Mouse (Mus musculus) midbrain, postnatal 0 days (tissue): Measurements from ENCODE around the gene Pbx1. TPM values are rescaled to one million over a fixed set of nuclear protein-coding genes. Genes with fewer than 3 reads are reported as not detected.

Experiments
- ATAC-seq: fragments of 200-750 bp; cut with Nextera tagmentation; 2 replicates; pipeline ENCODE4 v1.8.0; 2017; ENCODE audit warnings: moderate number of reproducible peaks, mild to moderate bottlenecking, moderate TSS enrichment, moderate library complexity; ENCODE audit not compliant: low FRiP score
- DNase-seq: peaks from one replicate; pipeline ENCODE4 v3.0.0-alpha.2; 2015; ENCODE audit warnings: low spot score
- H3K27ac ChIP-seq: fragments of 300-500 bp; sonication (generic); 2 replicates; pipeline ENCODE4 v1.5.1; 2014; ENCODE audit warnings: low read depth, mild to moderate bottlenecking, low read length, mixed read lengths
- H3K27me3 ChIP-seq: fragments of 300-500 bp; sonication (generic); 2 replicates; pipeline ENCODE4 v1.6.1; 2014; ENCODE audit warnings: low read length, control low read depth, mixed read lengths; ENCODE audit not compliant: insufficient read depth
- H3K36me3 ChIP-seq: fragments of 300-500 bp; sonication (generic); 2 replicates; pipeline ENCODE4 v1.6.1; 2014; ENCODE audit warnings: low read length, control low read depth, mixed read lengths; ENCODE audit not compliant: insufficient read depth
- H3K4me1 ChIP-seq: fragments of 300-500 bp; sonication (generic); 2 replicates; pipeline ENCODE4 v1.6.1; 2014; ENCODE audit warnings: mild to moderate bottlenecking, control low read depth, antibody characterized with exemption, low read length, mixed read lengths; ENCODE audit not compliant: insufficient read depth
- H3K4me2 ChIP-seq: fragments of 300-500 bp; sonication (generic); 2 replicates; pipeline ENCODE4 v1.6.1; 2014; ENCODE audit warnings: low read depth, mild to moderate bottlenecking, low read length, mixed read lengths; ENCODE audit not compliant: poor library complexity, severe bottlenecking
- H3K4me3 ChIP-seq: fragments of 300-500 bp; sonication (generic); 2 replicates; pipeline ENCODE4 v1.5.1; 2014; ENCODE audit warnings: low read depth, mild to moderate bottlenecking, low read length, moderate library complexity
- H3K9ac ChIP-seq: fragments of 300-500 bp; sonication (generic); replicated peaks from 2 replicates; pipeline ENCODE4 v1.6.1; 2014; ENCODE audit warnings: mild to moderate bottlenecking, low read length, moderate library complexity, mixed read lengths; ENCODE audit not compliant: poor library complexity, severe bottlenecking
- H3K9me3 ChIP-seq: fragments of 300-500 bp; sonication (generic); 2 replicates; pipeline ENCODE4 v1.6.1; 2016; ENCODE audit warnings: low read length, control low read depth
- CTCF ChIP-seq: IDR thresholded peaks from 2 replicates; pipeline ENCODE4 v1.5.1; 2016; ENCODE audit warnings: antibody characterized with exemption, mild to moderate bottlenecking
- WGBS: fragments of 180-500 bp; shearing (Covaris S2); extraction: QIAGEN DNeasy Blood & Tissue Kit; methylation state at CpG from one replicate; pipeline ENCODE4 v1.1.7; 2014; 5-methylcytosine and 5-hydroxymethylcytosine counted together
- polyA plus RNA-seq: library from polyadenylated mRNA; unstranded; fragments of >200 nt; fragmentation: Nextera tagmentation; extraction: Ambion mirVana; gene quantifications from 2 replicates; pipeline ENCODE4 v1.2.1, GENCODE M21; 2015
- total RNA-seq: library from RNA; depleted of rRNA; stranded (reverse); fragments of >200 nt; gene quantifications from 2 replicates; pipeline ENCODE4 v1.2.3, GENCODE M21; 2014

Pbx1 gene
- total and polyA plus RNA-seq, 2 experiments from 2014 or later = 57.6 to 83.4 TPM

GRCm38 (mm10) chr1:168407958-168408357 is 24.1 kb downstream of the Pbx1 start:
- Histone ChIP-seq H3K27ac (no peak overlapping the region), H3K4me2 (no peak overlapping the region), H3K9ac (no peak overlapping the region), H3K9me3 (no peaks in the 10 kb centered on the region), H3K4me3 (no peak overlapping the region), H3K36me3 (no peaks in the 10 kb centered on the region), H3K4me1 (no peaks in the 10 kb centered on the region), H3K27me3 (no peaks in the 10 kb centered on the region)
- 85% methylated on average over 7 of the region's 7 CpGs for WGBS
- TF ChIP-seq CTCF = no peak
- ATAC-seq = no peak
- DNase-seq = no peak

GRCm38 (mm10) chr1:168406291-168406675 is 25.8 kb downstream of the Pbx1 start:
- Histone ChIP-seq H3K27me3 (no peaks in the 10 kb centered on the region), H3K4me2 (no peak overlapping the region), H3K27ac (no peak overlapping the region), H3K4me3 (no peak overlapping the region), H3K9me3 (no peaks in the 10 kb centered on the region), H3K4me1 (no peaks in the 10 kb centered on the region), H3K9ac (no peak overlapping the region), H3K36me3 (no peaks in the 10 kb centered on the region)
- TF ChIP-seq CTCF = no peak
- ATAC-seq (no peak), DNase-seq (no peak)
- WGBS = 31% methylated on average over 8 of the region's 8 CpGs

GRCm38 (mm10) chr1:168405645-168406290 is 26.3 kb downstream of the Pbx1 start:
- Histone ChIP-seq H3K27me3 (no peaks in the 10 kb centered on the region), H3K9ac (no peak overlapping the region), H3K4me1 (no peaks in the 10 kb centered on the region), H3K4me3 (no peak overlapping the region), H3K27ac (no peak overlapping the region), H3K9me3 (no peaks in the 10 kb centered on the region), H3K4me2 (no peak overlapping the region), H3K36me3 (no peaks in the 10 kb centered on the region)
- no peak for ATAC-seq
- WGBS = 40% methylated on average over 10 of the region's 12 CpGs
- DNase-seq = no peak
- TF ChIP-seq CTCF = no peak

GRCm38 (mm10) chr1:168403529-168403928 is 28.5 kb downstream of the Pbx1 start:
- no peak overlapping the region for H3K4me2 ChIP-seq
- no peaks in the 10 kb centered on the region for H3K9me3 ChIP-seq
- WGBS = 60% methylated on average over 2 of the region's 2 CpGs
- TF ChIP-seq CTCF = no peak
- H3K4me1 ChIP-seq = no peaks in the 10 kb centered on the region
- no peak for DNase-seq
- ATAC-seq = no peak
- no peak overlapping the region for H3K4me3 ChIP-seq
- H3K27me3 ChIP-seq = no peaks in the 10 kb centered on the region
- no peaks in the 10 kb centered on the region for H3K36me3 ChIP-seq
- no peak overlapping the region for H3K27ac ChIP-seq
- H3K9ac ChIP-seq = no peak overlapping the region

GRCm38 (mm10) chr1:168402683-168403082 is 29.4 kb downstream of the Pbx1 start:
- Histone ChIP-seq H3K27ac (no peak overlapping the region), H3K9me3 (no peaks in the 10 kb centered on the region), H3K9ac (no peak overlapping the region), H3K27me3 (no peaks in the 10 kb centered on the region), H3K36me3 (no peaks in the 10 kb centered on the region), H3K4me1 (no peaks in the 10 kb centered on the region), H3K4me2 (no peak overlapping the region), H3K4me3 (no peak overlapping the region)
- DNase-seq (no peak), ATAC-seq (no peak)
- no peak for TF ChIP-seq CTCF
- 52% methylated on average over 7 of the region's 7 CpGs for WGBS

- Histone ChIP-seq H3K9ac (no peak overlapping the region), H3K36me3 (no peaks in the 10 kb centered on the region), H3K9me3 (no peaks in the 10 kb centered on the region), H3K27ac (no peak overlapping the region), H3K27me3 (no peaks in the 10 kb centered on the region), H3K4me3 (no peak overlapping the region), H3K4me1 (peaks cover 11% of the 10 kb centered on the region; the same call in 1 of the 2 replicates), H3K4me2 (no peak overlapping the region)
- no peak for DNase-seq
- no peak for ATAC-seq
- 71% methylated on average over 3 of the region's 3 CpGs for WGBS
- no peak for TF ChIP-seq CTCF
Observed at GRCm38 (mm10) chr1:168395523-168396159, 36.4 kb downstream of the Pbx1 start.
